Mouse (Mus musculus): ENCODE results near the gene Atad2b.

- TF ChIP-seq CTCF (IDR thresholded peaks at IDR 0.05; ENCODE audit: insufficient read depth, low read depth, low read length), result no peak
- TF ChIP-seq POLR2A (IDR thresholded peaks at IDR 0.05; ENCODE audit: insufficient read depth, low read depth, low read length), result no peak
Measured at GRCm38 (mm10) chr12:5073191-5073590, 156.0 kb downstream of the Atad2b start.

All from olfactory bulb, adult 2 months (tissue).